Mouse (Mus musculus): ENCODE measurements at regions not wholly inside any gene's neighbourhood (a gene's known extent, or its start where the extent isn't known, plus 50 kb on each side); places are given as distances from the start of the nearest gene placed in this dataset.

DNA sequence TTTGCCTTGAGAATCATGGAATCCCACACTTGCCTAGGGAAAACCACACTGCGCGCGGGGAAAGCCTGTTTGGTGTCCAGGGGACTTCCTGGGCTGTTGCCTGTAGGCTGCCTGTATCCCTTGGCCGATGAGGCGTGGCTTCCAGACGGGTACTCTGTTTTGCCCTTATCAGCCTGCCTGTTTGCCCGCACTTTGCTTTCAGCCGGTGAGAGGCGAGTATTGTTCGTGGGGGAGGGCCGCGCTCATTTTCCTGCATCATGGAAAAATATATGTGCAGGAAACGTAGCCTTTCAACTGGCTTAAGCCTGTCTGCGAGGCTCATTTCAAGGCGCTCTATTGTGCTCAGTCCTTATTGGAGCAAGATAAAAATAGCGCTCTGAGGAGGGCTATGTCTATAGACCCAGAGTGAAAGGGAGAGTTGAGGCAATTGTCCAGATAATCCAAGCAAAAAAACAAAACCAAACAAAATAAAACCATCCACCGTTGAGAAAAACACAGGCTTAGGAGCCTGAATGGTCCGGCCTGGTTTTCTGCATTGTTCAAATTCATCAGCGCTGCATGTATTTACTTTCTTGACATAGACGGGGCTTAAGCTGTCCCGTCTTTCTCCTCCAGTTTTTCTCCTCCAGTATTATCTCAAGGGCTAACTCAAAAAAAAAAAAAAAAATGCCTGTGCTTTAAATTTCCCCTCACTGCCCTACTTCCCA lies 67.9 kb downstream of the Klf5 start:
- Histone ChIP-seq H3K9me3 (ENCODE audit: control insufficient read depth, low read length) (no peaks in the 10 kb centered on the region), H3K27ac (replicated peaks in 1 of 2; ENCODE audit: control insufficient read depth in 1 of 2, insufficient read depth in 1 of 2, low read depth in 2 of 2, low read length in 2 of 2) (peak overlapping the region; percentile 0 to 19; a peak in 2 of 4 replicates), H3K4me2 (ENCODE audit: low read length) (peak overlapping the region; percentile 55), H3K4me1 (ENCODE audit: control insufficient read depth in 2 of 2, insufficient read depth in 2 of 2, low read length in 2 of 2) (peaks cover 12 to 15% of the 10 kb centered on the region in 2 experiments), H3K4me3 (ENCODE audit: control insufficient read depth in 1 of 2, insufficient read depth in 1 of 2, low read depth in 1 of 2, low read length in 2 of 2) (peak overlapping the region; percentile 17 to 28), H3K9ac (ENCODE audit: low read length) (peak overlapping the region; percentile 4; the same call in 1 of the 2 replicates), H3K27me3 (ENCODE audit: control insufficient read depth, insufficient read depth, low read length) (no peaks in the 10 kb centered on the region), H3K36me3 (ENCODE audit: control insufficient read depth, insufficient read depth, low read length) (no peaks in the 10 kb centered on the region)
- 33% methylated on average over 21 of the region's 21 CpGs for WGBS
- peak; percentile 61; the same call in 1 of the 2 replicates for ATAC-seq (ENCODE audit: insufficient number of reproducible peaks, insufficient read depth, low FRiP score, low read depth)

DNA sequence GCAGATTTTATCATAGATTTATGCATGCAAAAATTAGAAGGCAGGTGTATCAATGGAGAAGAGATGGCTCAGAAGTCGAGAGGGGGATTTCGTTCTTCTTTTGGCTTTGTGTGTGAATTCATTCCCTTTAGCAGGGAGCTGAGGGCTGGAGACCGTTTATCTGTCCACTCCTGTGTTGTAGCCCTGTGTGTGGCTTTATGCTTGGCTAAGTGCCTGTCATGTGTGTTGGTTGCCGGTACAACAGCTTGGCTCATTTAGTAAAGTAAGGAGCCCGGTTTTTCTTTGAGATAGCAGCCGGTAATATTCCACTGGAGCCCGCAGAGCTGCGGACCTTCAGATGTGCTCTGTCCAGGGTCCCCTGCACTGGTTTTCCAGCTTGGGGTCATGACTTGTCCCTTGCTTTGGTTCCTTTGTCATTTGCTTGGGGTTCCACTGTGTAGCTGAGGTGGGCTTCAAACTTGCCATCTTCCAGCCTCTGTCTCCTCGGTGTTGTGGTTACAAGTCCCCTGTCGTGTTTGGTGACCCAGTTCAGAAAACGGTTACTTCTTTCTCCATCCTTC lies 68.6 kb downstream of the Klf5 start:
- peak overlapping the region; percentile 55; the same call in 1 of the 2 replicates for H3K4me2 ChIP-seq (ENCODE audit: low read length)
- H3K4me1 ChIP-seq (ENCODE audit: control insufficient read depth in 2 of 2, insufficient read depth in 2 of 2, low read length in 2 of 2) = peaks cover 12 to 15% of the 10 kb centered on the region in 2 experiments
- H3K36me3 ChIP-seq (ENCODE audit: control insufficient read depth, insufficient read depth, low read length) = no peaks in the 10 kb centered on the region
- 41% methylated on average over 11 of the region's 11 CpGs for WGBS
- ATAC-seq (ENCODE audit: insufficient number of reproducible peaks, insufficient read depth, low FRiP score, low read depth) = no peak
- peak overlapping the region; percentile 0 to 56; a peak in 3 of 4 replicates for H3K27ac ChIP-seq (replicated peaks in 1 of 2; ENCODE audit: control insufficient read depth in 1 of 2, insufficient read depth in 1 of 2, low read depth in 2 of 2, low read length in 2 of 2)
- no peaks in the 10 kb centered on the region for H3K9me3 ChIP-seq (ENCODE audit: control insufficient read depth, low read length)
- H3K27me3 ChIP-seq (ENCODE audit: control insufficient read depth, insufficient read depth, low read length) = no peaks in the 10 kb centered on the region
- H3K4me3 ChIP-seq (ENCODE audit: control insufficient read depth in 1 of 2, insufficient read depth in 1 of 2, low read depth in 1 of 2, low read length in 2 of 2) = no peak overlapping the region
- no peak overlapping the region for H3K9ac ChIP-seq (ENCODE audit: low read length)

DNA sequence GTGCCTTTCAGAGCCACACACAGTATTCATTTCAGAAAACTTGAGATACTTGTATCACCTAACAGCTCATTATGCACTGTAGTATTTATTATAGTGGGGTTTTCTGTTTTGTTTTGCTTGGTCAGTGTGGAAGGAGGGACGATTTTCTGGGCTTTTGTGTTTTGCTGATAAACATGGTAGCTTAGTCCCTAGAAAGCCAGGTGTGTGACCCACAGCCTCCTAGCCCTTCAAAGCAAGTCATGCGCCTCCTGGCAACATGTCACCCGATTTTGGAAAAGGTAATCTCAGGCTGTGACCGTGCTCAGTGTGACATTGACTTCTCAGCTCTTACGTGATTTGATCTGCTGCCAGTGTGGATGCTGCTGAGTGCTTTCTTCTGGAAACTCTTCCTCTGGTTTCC lies 70.9 kb downstream of the Klf5 start:
- Histone ChIP-seq H3K36me3 (ENCODE audit: control insufficient read depth, insufficient read depth, low read length) (no peaks in the 10 kb centered on the region), H3K9me3 (ENCODE audit: control insufficient read depth, low read length) (no peaks in the 10 kb centered on the region), H3K27me3 (ENCODE audit: control insufficient read depth, insufficient read depth, low read length) (no peaks in the 10 kb centered on the region), H3K4me2 (ENCODE audit: low read length) (no peak overlapping the region), H3K27ac (replicated peaks in 1 of 2; ENCODE audit: control insufficient read depth in 1 of 2, insufficient read depth in 1 of 2, low read depth in 2 of 2, low read length in 2 of 2) (no peak overlapping the region), H3K4me1 (ENCODE audit: control insufficient read depth in 2 of 2, insufficient read depth in 2 of 2, low read length in 2 of 2) (peaks cover 12 to 15% of the 10 kb centered on the region in 2 experiments), H3K4me3 (ENCODE audit: control insufficient read depth in 1 of 2, insufficient read depth in 1 of 2, low read depth in 1 of 2, low read length in 2 of 2) (no peak overlapping the region), H3K9ac (ENCODE audit: low read length) (no peak overlapping the region)
- 80% methylated on average over 5 of the region's 5 CpGs for WGBS
- no peak for ATAC-seq (ENCODE audit: insufficient number of reproducible peaks, insufficient read depth, low FRiP score, low read depth)

DNA sequence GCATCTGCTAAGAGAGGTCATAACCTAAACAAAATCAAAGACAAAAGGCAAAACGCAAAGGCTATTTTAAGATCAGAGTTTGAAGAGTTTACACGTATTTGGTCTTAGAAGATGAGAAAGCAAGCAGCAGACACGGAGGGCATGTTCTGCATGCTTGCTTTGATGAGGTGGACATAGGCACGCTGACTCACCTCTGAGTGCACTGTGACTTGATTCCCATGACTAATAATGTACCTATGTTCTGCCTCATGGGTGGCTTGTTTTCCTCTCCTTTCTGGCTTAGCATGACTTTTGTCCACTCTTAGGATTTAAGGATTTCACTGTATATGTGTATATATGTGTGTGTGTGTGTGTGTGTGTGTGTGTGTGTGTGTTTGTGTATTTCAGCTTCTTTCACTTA lies 75.2 kb downstream of the Klf5 start:
- Histone ChIP-seq H3K27me3 (ENCODE audit: control insufficient read depth, insufficient read depth, low read length) (no peaks in the 10 kb centered on the region), H3K4me2 (ENCODE audit: low read length) (no peak overlapping the region), H3K9ac (ENCODE audit: low read length) (no peak overlapping the region), H3K9me3 (ENCODE audit: control insufficient read depth, low read length) (no peaks in the 10 kb centered on the region), H3K4me3 (ENCODE audit: control insufficient read depth in 1 of 2, insufficient read depth in 1 of 2, low read depth in 1 of 2, low read length in 2 of 2) (no peak overlapping the region), H3K27ac (replicated peaks in 1 of 2; ENCODE audit: control insufficient read depth in 1 of 2, insufficient read depth in 1 of 2, low read depth in 2 of 2, low read length in 2 of 2) (no peak overlapping the region), H3K4me1 (ENCODE audit: control insufficient read depth in 2 of 2, insufficient read depth in 2 of 2, low read length in 2 of 2) (no peaks in the 10 kb centered on the region), H3K36me3 (ENCODE audit: control insufficient read depth, insufficient read depth, low read length) (no peaks in the 10 kb centered on the region)
- ATAC-seq (ENCODE audit: insufficient number of reproducible peaks, insufficient read depth, low FRiP score, low read depth) = no peak
- 67% methylated on average over 4 of the region's 4 CpGs for WGBS

DNA sequence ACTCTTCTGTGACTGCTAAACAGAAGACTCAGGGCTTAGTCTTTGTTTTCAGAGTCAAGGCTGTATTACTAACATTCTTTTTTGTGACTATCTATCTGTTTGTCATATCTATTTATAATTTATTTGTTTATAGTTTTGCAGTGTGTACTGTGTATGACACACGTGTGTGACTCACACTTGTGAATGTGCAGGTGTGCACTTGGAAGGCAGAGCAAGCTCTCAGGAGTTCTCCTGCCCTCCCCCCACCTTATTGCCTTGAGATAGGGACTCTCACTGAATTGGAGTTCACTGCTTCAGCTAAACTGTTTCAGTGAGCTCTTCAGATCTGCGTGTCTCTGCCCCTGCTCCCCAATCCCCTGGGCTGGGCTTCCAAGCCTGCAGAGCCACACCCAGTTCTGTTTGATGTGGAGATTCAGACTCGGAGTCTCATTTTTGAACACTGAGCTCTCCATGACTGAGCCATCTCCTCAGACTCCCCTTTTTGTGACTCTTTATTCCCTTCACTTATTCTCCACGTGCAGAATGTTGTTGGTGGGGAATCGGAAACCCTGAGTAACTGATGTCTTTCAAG lies 76.6 kb downstream of the Klf5 start:
- no peak for ATAC-seq (ENCODE audit: insufficient number of reproducible peaks, insufficient read depth, low FRiP score, low read depth)
- H3K27me3 ChIP-seq (ENCODE audit: control insufficient read depth, insufficient read depth, low read length) = no peaks in the 10 kb centered on the region
- no peaks in the 10 kb centered on the region for H3K36me3 ChIP-seq (ENCODE audit: control insufficient read depth, insufficient read depth, low read length)
- H3K9ac ChIP-seq (ENCODE audit: low read length) = no peak overlapping the region
- H3K27ac ChIP-seq (replicated peaks in 1 of 2; ENCODE audit: control insufficient read depth in 1 of 2, insufficient read depth in 1 of 2, low read depth in 2 of 2, low read length in 2 of 2) = no peak overlapping the region
- no peak overlapping the region for H3K4me3 ChIP-seq (ENCODE audit: control insufficient read depth in 1 of 2, insufficient read depth in 1 of 2, low read depth in 1 of 2, low read length in 2 of 2)
- H3K4me1 ChIP-seq (ENCODE audit: control insufficient read depth in 2 of 2, insufficient read depth in 2 of 2, low read length in 2 of 2) = no peaks in the 10 kb centered on the region
- H3K4me2 ChIP-seq (ENCODE audit: low read length) = no peak overlapping the region
- no peaks in the 10 kb centered on the region for H3K9me3 ChIP-seq (ENCODE audit: control insufficient read depth, low read length)
- WGBS = 60% methylated on average over 5 of the region's 5 CpGs

DNA sequence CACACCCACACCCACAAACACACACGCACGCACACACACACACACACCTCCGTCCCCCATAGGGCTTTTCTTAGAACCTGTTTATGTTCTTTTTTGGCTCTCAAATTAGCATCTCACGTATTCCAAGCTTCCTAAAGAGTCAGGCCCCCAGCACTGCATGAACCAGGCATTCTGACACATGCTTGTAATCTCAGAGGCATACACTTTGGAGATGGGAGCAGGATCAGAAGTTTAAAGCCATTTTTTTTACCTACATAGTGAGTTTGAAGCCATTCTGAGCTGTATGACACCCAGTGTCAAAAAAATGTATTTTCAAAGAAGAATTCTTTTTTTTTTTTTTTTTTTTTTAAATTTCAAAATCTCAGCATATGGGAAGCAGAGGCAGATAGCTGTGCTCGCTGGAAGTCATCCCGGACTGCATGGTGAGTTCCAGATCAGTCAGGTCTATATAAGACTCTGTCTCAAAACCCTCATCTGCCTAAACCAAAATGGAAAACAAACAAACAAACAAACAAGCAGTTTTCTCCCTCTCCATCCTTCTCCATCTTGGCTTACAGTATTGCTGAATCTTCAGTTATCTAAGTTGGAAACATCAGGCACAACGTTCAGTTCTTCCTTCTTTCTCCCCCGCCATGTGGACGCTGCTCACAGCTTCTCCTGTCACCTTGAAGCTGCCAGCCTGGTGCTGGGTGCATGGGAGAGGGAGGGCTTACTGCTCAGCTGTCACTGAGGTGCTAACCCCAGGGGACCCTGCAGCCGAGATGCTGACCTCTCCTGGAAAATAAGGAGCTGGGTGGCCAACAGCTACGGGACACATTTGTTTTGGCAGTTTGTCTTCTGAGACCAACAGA lies 78.4 kb downstream of the Klf5 start:
- WGBS = 66% methylated on average over 11 of the region's 11 CpGs
- Histone ChIP-seq H3K36me3 (ENCODE audit: control insufficient read depth, insufficient read depth, low read length) (no peaks in the 10 kb centered on the region), H3K4me2 (ENCODE audit: low read length) (no peak overlapping the region), H3K9ac (ENCODE audit: low read length) (no peak overlapping the region), H3K4me1 (ENCODE audit: control insufficient read depth in 2 of 2, insufficient read depth in 2 of 2, low read length in 2 of 2) (peaks cover 0 to 2% of the 10 kb centered on the region in 2 experiments; a peak in 2 of 4 replicates), H3K4me3 (ENCODE audit: control insufficient read depth in 1 of 2, insufficient read depth in 1 of 2, low read depth in 1 of 2, low read length in 2 of 2) (no peak overlapping the region), H3K27me3 (ENCODE audit: control insufficient read depth, insufficient read depth, low read length) (no peaks in the 10 kb centered on the region), H3K9me3 (ENCODE audit: control insufficient read depth, low read length) (no peaks in the 10 kb centered on the region), H3K27ac (replicated peaks in 1 of 2; ENCODE audit: control insufficient read depth in 1 of 2, insufficient read depth in 1 of 2, low read depth in 2 of 2, low read length in 2 of 2) (no peak overlapping the region)
- ATAC-seq (ENCODE audit: insufficient number of reproducible peaks, insufficient read depth, low FRiP score, low read depth) = no peak

DNA sequence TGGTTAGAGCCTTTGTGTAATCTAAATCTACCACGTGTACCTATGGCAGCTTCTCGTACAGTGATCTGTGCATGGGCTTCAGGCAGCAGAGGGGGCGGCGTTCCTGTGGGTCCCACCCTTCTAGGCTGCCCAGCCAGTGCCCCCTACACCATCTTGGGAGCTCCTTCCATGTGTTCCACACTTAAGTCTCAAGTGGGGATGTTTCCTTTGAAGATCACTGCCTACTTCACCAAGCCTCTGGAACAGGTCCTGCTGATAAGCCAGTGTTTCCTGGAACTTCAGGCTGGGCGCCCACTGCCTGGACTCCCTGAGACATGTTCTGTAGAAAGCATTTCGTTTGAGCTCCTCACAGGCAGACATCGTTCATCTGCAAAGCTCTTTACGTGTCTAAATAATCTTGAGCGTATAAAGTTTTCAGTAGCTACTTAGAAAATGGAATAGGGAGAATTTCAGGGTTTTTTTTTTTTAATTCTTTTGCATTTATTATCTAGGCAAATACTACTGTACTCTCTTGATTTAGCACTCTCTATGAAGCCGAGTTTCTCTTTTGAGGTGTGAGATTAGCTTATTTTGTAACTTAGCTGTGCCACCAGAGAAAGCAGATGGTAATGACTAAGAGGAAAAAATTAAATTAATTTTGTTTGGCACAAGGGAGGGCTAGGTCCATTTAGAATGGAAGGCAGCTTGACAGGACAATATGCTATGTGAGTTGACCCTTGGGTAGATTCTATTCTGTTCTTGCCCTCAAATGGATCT lies 82.9 kb downstream of the Klf5 start:
- no peak for ATAC-seq (ENCODE audit: insufficient number of reproducible peaks, insufficient read depth, low FRiP score, low read depth)
- WGBS = 69% methylated on average over 10 of the region's 10 CpGs
- H3K27ac ChIP-seq (replicated peaks in 1 of 2; ENCODE audit: control insufficient read depth in 1 of 2, insufficient read depth in 1 of 2, low read depth in 2 of 2, low read length in 2 of 2) = no peak overlapping the region

More for the DNA sequence above, 82.9 kb downstream of the Klf5 start:
- peaks cover 0 to 2% of the 10 kb centered on the region in 2 experiments; a peak in 2 of 4 replicates for H3K4me1 ChIP-seq (ENCODE audit: control insufficient read depth in 2 of 2, insufficient read depth in 2 of 2, low read length in 2 of 2)
- no peaks in the 10 kb centered on the region for H3K36me3 ChIP-seq (ENCODE audit: control insufficient read depth, insufficient read depth, low read length)
- H3K9ac ChIP-seq (ENCODE audit: low read length) = no peak overlapping the region
- H3K9me3 ChIP-seq (ENCODE audit: control insufficient read depth, low read length) = no peaks in the 10 kb centered on the region
- H3K4me3 ChIP-seq (ENCODE audit: control insufficient read depth in 1 of 2, insufficient read depth in 1 of 2, low read depth in 1 of 2, low read length in 2 of 2) = no peak overlapping the region
- H3K4me2 ChIP-seq (ENCODE audit: low read length) = no peak overlapping the region
- no peaks in the 10 kb centered on the region for H3K27me3 ChIP-seq (ENCODE audit: control insufficient read depth, insufficient read depth, low read length)
